Mouse (Mus musculus) liver, postnatal 0 days (tissue): ENCODE data around the gene F10.

Source experiments
- CTCF ChIP-seq: sonication (generic); IDR thresholded peaks from 2 replicates; pipeline ENCODE4 v1.5.1; 2016; ENCODE audit warnings: antibody characterized with exemption, low read depth
- EP300 ChIP-seq: IDR thresholded peaks from 2 replicates; pipeline ENCODE4 v1.6.1; 2016; ENCODE audit warnings: antibody characterized with exemption, low read depth, mild to moderate bottlenecking

- TF ChIP-seq EP300 (no peak), CTCF (no peak)
Observed at GRCm38 (mm10) chr8:13027615-13028014, 9.5 kb upstream of the F10 start.
